Mouse (Mus musculus) heart, embryonic 10.5 days (tissue): ENCODE data around the gene Foxf1. TPM values are rescaled to one million over a fixed set of nuclear protein-coding genes. Genes with fewer than 3 reads are reported as not detected.

Source experiments
- DNase-seq: peaks from one replicate; pipeline ENCODE4 v3.0.0-alpha.2; 2017; ENCODE audit warnings: low spot score
- H3K27ac ChIP-seq: fragments of 300-500 bp; sonication (generic); 2 replicates; pipeline ENCODE4 v1.5.1; 2016; ENCODE audit warnings: mild to moderate bottlenecking
- H3K27me3 ChIP-seq: fragments of 300-500 bp; sonication (generic); 2 replicates; pipeline ENCODE4 v1.6.1; 2016; ENCODE audit warnings: mild to moderate bottlenecking; ENCODE audit not compliant: poor library complexity, insufficient read depth, severe bottlenecking
- H3K36me3 ChIP-seq: fragments of 300-500 bp; sonication (generic); 2 replicates; pipeline ENCODE4 v1.6.1; 2016; ENCODE audit warnings: mild to moderate bottlenecking, moderate library complexity
- H3K4me1 ChIP-seq: fragments of 300-500 bp; sonication (generic); 2 replicates; pipeline ENCODE4 v1.6.1; 2016; ENCODE audit warnings: mild to moderate bottlenecking
- H3K4me3 ChIP-seq: fragments of 300-500 bp; sonication (generic); 2 replicates; pipeline ENCODE4 v1.5.1; 2016; ENCODE audit warnings: mild to moderate bottlenecking, moderate library complexity
- H3K9me3 ChIP-seq: fragments of 300-500 bp; sonication (generic); 2 replicates; pipeline ENCODE4 v1.6.1; 2016; ENCODE audit warnings: mild to moderate bottlenecking, moderate library complexity
- WGBS: fragments of 180-500 bp; shearing (Covaris S2); methylation state at CpG from one replicate; pipeline ENCODE4 v1.1.7; 2016; 5-methylcytosine and 5-hydroxymethylcytosine counted together
- microRNA-seq: library from miRNA; unstranded; fragments of <30 nt; microRNA quantifications from one replicate; pipeline ENCODE4, GENCODE M21; 2017
- polyA plus RNA-seq: library from polyadenylated mRNA; unstranded; fragments of >200 nt; fragmentation: Nextera tagmentation; extraction: Ambion mirVana; gene quantifications from 2 replicates; pipeline ENCODE4 v1.2.1, GENCODE M21; 2016

Gene Foxf1
- polyA plus RNA-seq, 1 experiment from 2014 or later: 41.3 TPM

DNA sequence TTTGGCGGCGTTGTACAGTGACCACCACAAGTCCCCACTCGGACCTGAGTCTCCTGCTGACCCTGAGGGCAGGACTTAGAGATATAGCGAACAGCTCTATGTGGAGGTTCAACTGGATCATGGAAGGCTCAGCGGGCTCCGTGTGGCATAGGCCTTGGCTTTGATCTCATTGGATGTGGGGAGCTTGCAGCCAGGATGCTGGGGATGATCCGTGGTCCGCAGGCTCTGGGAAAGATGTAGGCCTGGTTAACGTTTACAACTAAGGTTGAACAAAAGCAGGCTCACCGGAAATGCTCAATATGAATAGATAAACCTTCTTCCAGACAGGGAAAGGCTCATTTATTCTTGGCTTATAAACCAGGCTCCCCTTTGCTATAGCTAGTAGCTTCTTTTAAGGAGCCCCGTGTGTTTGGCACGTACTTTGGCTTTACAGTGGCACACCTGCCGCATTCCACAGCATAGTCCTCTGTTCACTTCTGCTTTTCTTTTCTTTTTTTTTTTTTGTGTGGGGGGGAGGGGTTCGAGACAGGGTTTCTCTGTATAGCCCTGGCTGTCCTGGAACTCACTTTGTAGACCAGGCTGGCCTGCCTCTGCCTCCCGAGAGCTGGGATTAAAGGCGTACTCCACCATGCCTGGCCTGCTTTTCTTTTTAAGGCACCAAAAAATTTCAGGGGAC lies 45.2 kb downstream of the Foxf1 start:
- peaks cover 49% of the 10 kb centered on the region for H3K4me1 ChIP-seq
- no peaks in the 10 kb centered on the region for H3K36me3 ChIP-seq
- H3K4me3 ChIP-seq: peak overlapping the region; percentile 55; the same call in 1 of the 2 replicates
- WGBS: 21% methylated on average over 16 of the region's 16 CpGs
- H3K9me3 ChIP-seq: no peaks in the 10 kb centered on the region
- peak overlapping the region; percentile 86 for H3K27ac ChIP-seq
- peaks cover 92% of the 10 kb centered on the region for H3K27me3 ChIP-seq
- no peak for DNase-seq

- Histone ChIP-seq H3K36me3 (no peaks in the 10 kb centered on the region), H3K4me3 (no peak overlapping the region), H3K27me3 (peaks cover 83% of the 10 kb centered on the region), H3K9me3 (no peaks in the 10 kb centered on the region), H3K4me1 (peaks cover 43% of the 10 kb centered on the region), H3K27ac (no peak overlapping the region)
- DNase-seq: no peak
- WGBS: 33% methylated on average over 5 of the region's 5 CpGs
These were observed 46.3 kb downstream of the Foxf1 start for GRCm38 (mm10) chr8:121130522-121130921.

DNA sequence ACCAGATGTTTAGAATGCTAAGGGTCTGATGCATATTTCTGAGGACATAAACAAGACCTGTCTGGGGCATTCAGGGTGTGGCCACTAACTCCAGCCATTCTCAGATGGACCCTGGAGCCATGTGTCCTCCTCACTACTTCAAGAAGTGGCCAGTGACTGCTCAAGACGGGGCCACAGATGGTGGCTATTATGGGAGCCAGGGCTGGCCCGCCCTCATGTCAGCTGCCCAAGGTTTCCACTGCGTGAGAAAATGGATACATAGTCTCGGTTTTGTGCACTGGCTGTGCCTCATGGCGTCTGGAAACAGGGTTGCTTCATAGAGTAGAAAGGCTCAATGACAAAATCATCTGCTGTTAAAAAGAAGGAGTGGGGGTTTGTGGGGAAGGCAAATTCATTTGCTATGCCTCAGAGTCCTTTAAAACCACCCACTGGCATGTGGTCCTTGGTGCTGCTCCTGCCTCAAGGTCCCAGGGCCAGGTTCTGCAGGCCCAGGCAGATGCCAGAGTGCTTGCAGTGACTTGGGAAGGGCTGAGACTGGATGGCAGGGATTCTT lies 48.9 kb downstream of the Foxf1 start:
- peaks cover 24% of the 10 kb centered on the region for H3K4me1 ChIP-seq
- H3K9me3 ChIP-seq: peaks cover 6% of the 10 kb centered on the region; the same call in 1 of the 2 replicates
- H3K27me3 ChIP-seq: peaks cover 58% of the 10 kb centered on the region
- peaks cover 7% of the 10 kb centered on the region; the same call in 1 of the 2 replicates for H3K36me3 ChIP-seq
- H3K4me3 ChIP-seq: no peak overlapping the region
- WGBS: 63% methylated on average over 5 of the region's 5 CpGs
- DNase-seq: no peak
- H3K27ac ChIP-seq: no peak overlapping the region

GRCm38 (mm10) chr8:121134102-121134501 lies 49.9 kb downstream of the Foxf1 start:
- 90% methylated on average over 10 of the region's 10 CpGs for WGBS
- Histone ChIP-seq H3K27me3 (peaks cover 47% of the 10 kb centered on the region), H3K4me3 (no peak overlapping the region), H3K27ac (no peak overlapping the region; the same call in 1 of the 2 replicates), H3K9me3 (peaks cover 6% of the 10 kb centered on the region; the same call in 1 of the 2 replicates), H3K4me1 (peaks cover 13% of the 10 kb centered on the region), H3K36me3 (peaks cover 7% of the 10 kb centered on the region; the same call in 1 of the 2 replicates)
- no peak for DNase-seq

- no peak overlapping the region for H3K4me3 ChIP-seq
- 82% methylated on average over 11 of the region's 11 CpGs for WGBS
These were observed 50.3 kb downstream of the Foxf1 start for GRCm38 (mm10) chr8:121134512-121134911.

GRCm38 (mm10) chr8:121136856-121137255 lies 52.7 kb downstream of the Foxf1 start:
- no peak for DNase-seq
- Histone ChIP-seq H3K9me3 (peaks cover 6% of the 10 kb centered on the region; the same call in 1 of the 2 replicates), H3K36me3 (peaks cover 7% of the 10 kb centered on the region; the same call in 1 of the 2 replicates), H3K4me1 (peaks cover 9% of the 10 kb centered on the region; the same call in 1 of the 2 replicates), H3K4me3 (no peak overlapping the region), H3K27ac (no peak overlapping the region), H3K27me3 (peaks cover 26% of the 10 kb centered on the region)
- 90% methylated on average over 6 of the region's 6 CpGs for WGBS

More at GRCm38 (mm10) chr8:121134512-121134911, 50.3 kb downstream of the Foxf1 start:
- Histone ChIP-seq H3K4me1 (peaks cover 9% of the 10 kb centered on the region), H3K27me3 (peaks cover 43% of the 10 kb centered on the region), H3K9me3 (peaks cover 6% of the 10 kb centered on the region; the same call in 1 of the 2 replicates), H3K27ac (no peak overlapping the region; the same call in 1 of the 2 replicates), H3K36me3 (peaks cover 7% of the 10 kb centered on the region; the same call in 1 of the 2 replicates)
- no peak for DNase-seq

Small RNAs within 50 kb of the gene (microRNA-seq; reads per million reads assigned to microRNA genes)
- not detected for gene Gm27530

Other genes with a start within 250 kb of the Foxf1 start
- 57.0 and 58.7 TPM in 2 replicates for gene Mthfsd, start 24.0 kb downstream of the Foxf1 start, polyA plus RNA-seq
- 12.4 and 14.8 TPM in 2 replicates for gene Foxc2, start 31.8 kb downstream of the Foxf1 start, polyA plus RNA-seq
- 0.53 and 2.0 TPM in 2 replicates for gene Foxl1, start 43.6 kb downstream of the Foxf1 start, polyA plus RNA-seq